Mouse (Mus musculus) neural tube, embryonic 11.5 days (tissue): ENCODE results near the gene Iqck. TPM values are rescaled to one million over a fixed set of nuclear protein-coding genes. Genes with fewer than 3 reads are reported as not detected.

ENCODE experiments used
- ATAC-seq: fragments of 200-750 bp; cut with Nextera tagmentation; 2 replicates; pipeline ENCODE4 v1.8.0; 2017; ENCODE audit warnings: moderate number of reproducible peaks, mild to moderate bottlenecking, moderate TSS enrichment, moderate library complexity; ENCODE audit not compliant: insufficient read depth, low FRiP score, low TSS enrichment
- DNase-seq: peaks from one replicate; pipeline ENCODE4 v3.0.0-alpha.2; 2015; ENCODE audit warnings: low spot score
- H3K27ac ChIP-seq: fragments of 300-500 bp; sonication (generic); 2 replicates; pipeline ENCODE4 v1.5.1; 2014; ENCODE audit warnings: low read depth, mild to moderate bottlenecking, low read length
- H3K27me3 ChIP-seq: fragments of 300-500 bp; sonication (generic); 2 replicates; pipeline ENCODE4 v1.6.1; 2014; ENCODE audit warnings: mild to moderate bottlenecking, low read length, mixed read lengths; ENCODE audit not compliant: control insufficient read depth, insufficient read depth
- H3K36me3 ChIP-seq: fragments of 300-500 bp; sonication (generic); 2 replicates; pipeline ENCODE4 v1.6.1; 2014; ENCODE audit warnings: mild to moderate bottlenecking, low read length, moderate library complexity, mixed read lengths; ENCODE audit not compliant: control insufficient read depth, insufficient read depth
- H3K4me1 ChIP-seq: fragments of 300-500 bp; sonication (generic); 2 replicates; pipeline ENCODE4 v1.6.1; 2014; ENCODE audit warnings: low read length, mixed read lengths; ENCODE audit not compliant: control insufficient read depth, insufficient read depth
- H3K4me2 ChIP-seq: fragments of 300-500 bp; sonication (generic); 2 replicates; pipeline ENCODE4 v1.6.1; 2014; ENCODE audit warnings: low read depth, mild to moderate bottlenecking, moderate library complexity
- H3K4me3 ChIP-seq: fragments of 300-500 bp; sonication (generic); 2 replicates; pipeline ENCODE4 v1.5.1; 2014; ENCODE audit warnings: low read depth, low read length
- H3K9ac ChIP-seq: fragments of 300-500 bp; sonication (generic); 2 replicates; pipeline ENCODE4 v1.6.1; 2014; ENCODE audit warnings: mild to moderate bottlenecking, low read length
- H3K9me3 ChIP-seq: fragments of 300-500 bp; sonication (generic); 2 replicates; pipeline ENCODE4 v1.6.1; 2016; ENCODE audit warnings: low read length; ENCODE audit not compliant: control insufficient read depth
- WGBS: fragments of 180-500 bp; shearing (Covaris S2); extraction: QIAGEN DNeasy Blood & Tissue Kit; methylation state at CpG from one replicate; pipeline ENCODE4 v1.1.7; 2014; 5-methylcytosine and 5-hydroxymethylcytosine counted together
- polyA plus RNA-seq: library from polyadenylated mRNA; unstranded; fragments of >200 nt; fragmentation: Nextera tagmentation; extraction: Ambion mirVana; gene quantifications from 2 replicates; pipeline ENCODE4 v1.2.1, GENCODE M21; 2014

Iqck gene
- polyA plus RNA-seq, 1 experiment from 2014 or later, result 2.9 TPM

DNA sequence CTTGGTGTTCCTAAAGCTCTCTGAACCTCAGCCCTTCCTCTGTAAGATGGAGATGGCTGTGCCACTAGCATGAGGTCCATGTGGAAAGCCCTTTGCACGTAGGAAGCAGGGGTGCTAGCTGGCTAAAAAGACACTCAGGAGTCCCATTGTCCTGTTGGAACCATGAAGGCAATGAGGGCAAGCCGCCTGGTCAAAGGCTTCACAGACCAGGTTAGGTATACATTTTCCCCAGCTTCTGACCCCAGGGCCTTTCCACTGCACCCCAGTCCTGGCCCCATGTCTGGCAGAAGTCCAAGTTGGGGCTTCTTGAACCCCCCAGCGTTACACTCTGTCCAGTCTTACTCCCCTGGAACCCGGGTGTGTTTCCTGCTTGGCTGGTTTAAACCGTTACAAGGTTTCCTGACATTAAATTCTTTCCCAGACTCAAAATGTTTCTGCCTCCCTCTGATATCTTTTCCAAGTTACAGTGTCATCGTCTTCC, 136.6 kb downstream of the Iqck start:
- H3K4me3 ChIP-seq, result peak overlapping the region; percentile 16; the same call in 1 of the 2 replicates
- no peaks in the 10 kb centered on the region for H3K36me3 ChIP-seq
- 36% methylated on average over 6 of the region's 6 CpGs for WGBS
- H3K27ac ChIP-seq, result peak overlapping the region; percentile 53; the same call in 1 of the 2 replicates
- H3K4me2 ChIP-seq, result peak overlapping the region; percentile 27; the same call in 1 of the 2 replicates
- DNase-seq, result no peak
- H3K4me1 ChIP-seq, result peaks cover 33% of the 10 kb centered on the region
- no peak for ATAC-seq
- no peaks in the 10 kb centered on the region for H3K9me3 ChIP-seq
- H3K9ac ChIP-seq, result peak overlapping the region; percentile 10
- no peaks in the 10 kb centered on the region for H3K27me3 ChIP-seq

DNA sequence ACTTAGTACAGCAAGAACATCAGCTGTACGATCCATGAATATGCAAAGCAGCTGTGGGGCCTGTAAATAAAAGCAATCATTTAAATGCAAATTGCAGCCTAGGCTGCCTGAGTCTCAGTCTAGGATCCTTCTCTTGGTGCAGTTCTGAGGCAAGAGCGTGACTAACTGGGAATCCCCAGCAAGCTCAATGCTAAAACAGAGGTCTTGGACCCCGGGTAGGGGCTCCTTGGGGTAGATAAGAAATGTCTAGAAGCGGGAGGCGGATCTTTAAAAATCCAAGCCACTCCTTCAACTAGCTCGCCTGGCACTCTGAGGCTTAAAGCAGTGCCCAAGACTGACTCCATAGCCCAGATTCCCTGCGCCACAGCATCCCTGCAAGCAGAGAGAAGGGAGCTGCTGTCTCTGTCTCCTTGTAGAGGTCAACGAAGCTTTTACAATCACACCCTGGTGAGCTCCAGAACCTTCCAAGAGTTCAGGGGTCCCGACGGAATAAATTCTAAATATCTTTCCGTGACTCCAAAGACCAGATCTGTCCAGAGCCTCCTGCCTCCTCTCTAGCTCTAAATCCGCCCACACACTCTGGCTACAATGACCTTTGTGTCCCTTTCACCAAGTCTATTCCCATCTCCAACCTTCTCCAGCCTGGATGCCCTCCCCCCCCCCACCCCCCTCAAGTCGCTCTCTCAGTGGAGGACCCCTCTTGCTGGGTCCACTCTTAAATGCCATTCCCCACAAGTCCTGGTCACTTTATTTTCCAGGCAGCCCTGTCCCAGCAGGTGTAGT, 137.3 kb downstream of the Iqck start:
- ATAC-seq, result peak; percentile 36
- WGBS, result 21% methylated on average over 13 of the region's 13 CpGs
- Histone ChIP-seq H3K36me3 (no peaks in the 10 kb centered on the region), H3K4me1 (peaks cover 33% of the 10 kb centered on the region), H3K9ac (peak overlapping the region; percentile 77), H3K9me3 (no peaks in the 10 kb centered on the region), H3K27ac (peak overlapping the region; percentile 67), H3K4me3 (peak overlapping the region; percentile 67), H3K27me3 (no peaks in the 10 kb centered on the region), H3K4me2 (peak overlapping the region; percentile 73)
- DNase-seq, result peak; percentile 61

DNA sequence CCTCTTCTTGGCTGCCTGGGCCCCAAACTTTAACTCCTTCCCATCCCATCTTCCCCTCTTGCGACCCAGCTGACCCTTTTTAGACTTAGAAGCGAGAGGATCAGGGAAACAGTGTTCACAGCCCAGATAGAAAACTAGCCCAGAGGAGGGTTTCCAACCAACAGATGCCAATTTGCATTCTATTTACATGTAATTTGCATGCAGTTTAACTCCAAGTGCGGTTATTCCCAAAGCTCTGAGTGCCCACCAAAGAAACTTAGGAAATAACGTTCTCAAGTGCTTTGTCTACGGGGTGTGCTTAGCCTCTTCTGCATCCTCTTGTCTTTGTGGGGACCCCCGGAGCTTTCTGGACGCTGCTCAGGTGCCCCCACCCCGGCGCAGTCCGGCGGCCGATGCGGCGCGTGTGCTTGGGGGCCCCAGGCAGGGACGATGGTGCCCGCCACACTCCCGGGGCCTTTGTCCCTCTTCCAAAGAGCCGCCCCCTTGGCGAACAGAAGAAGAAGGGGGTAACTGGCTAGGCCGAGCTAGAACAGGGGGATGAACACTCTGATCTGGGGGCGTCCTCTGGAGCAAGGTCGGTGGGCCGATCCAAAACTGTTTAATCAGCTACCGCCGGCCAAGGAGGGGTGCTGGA, 138.2 kb downstream of the Iqck start:
- ATAC-seq (peak; percentile 13; the same call in 1 of the 2 replicates), DNase-seq (peak; percentile 47)
- Histone ChIP-seq H3K9ac (peak overlapping the region; percentile 77), H3K36me3 (no peaks in the 10 kb centered on the region), H3K4me3 (peak overlapping the region; percentile 67), H3K27ac (peak overlapping the region; percentile 67; the same call in 1 of the 2 replicates), H3K9me3 (no peaks in the 10 kb centered on the region), H3K4me2 (peak overlapping the region; percentile 73), H3K27me3 (no peaks in the 10 kb centered on the region), H3K4me1 (peaks cover 33% of the 10 kb centered on the region)
- WGBS, result under 1% methylated on average over 26 of the region's 26 CpGs

DNA sequence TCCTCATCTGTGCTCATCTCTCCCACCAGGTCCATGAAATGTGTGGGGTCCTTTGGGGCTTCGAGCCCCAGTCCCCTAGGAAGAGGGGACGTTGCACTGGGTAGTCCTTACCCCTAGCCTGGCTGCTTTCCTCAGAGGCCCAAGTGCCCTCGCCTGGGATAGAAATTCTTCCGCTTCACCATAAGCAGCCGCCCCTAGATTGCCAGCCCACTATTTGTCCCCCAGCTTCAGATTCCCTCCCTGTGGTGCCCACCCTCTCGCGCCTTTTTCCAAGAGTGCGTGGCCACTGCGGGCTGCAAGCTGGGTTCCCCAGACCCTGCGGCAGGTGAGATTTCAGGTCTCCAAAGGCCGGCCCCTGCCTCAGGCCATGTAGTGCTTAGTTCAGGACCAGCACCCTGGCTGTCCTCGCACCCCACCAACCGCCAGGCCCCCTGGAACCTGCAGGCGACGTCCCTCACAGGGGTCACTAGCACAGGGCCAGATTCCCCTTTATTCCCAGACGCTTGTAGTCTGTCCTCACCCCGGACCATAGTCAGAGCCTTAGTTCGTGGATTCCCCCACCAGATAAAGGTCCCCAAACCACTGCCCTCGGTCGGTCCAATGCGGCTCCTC, 138.8 kb downstream of the Iqck start:
- peak overlapping the region; percentile 77 for H3K9ac ChIP-seq
- ATAC-seq (peak; percentile 14), DNase-seq (peak; percentile 57)
- H3K4me1 ChIP-seq, result peaks cover 33% of the 10 kb centered on the region
- no peaks in the 10 kb centered on the region for H3K27me3 ChIP-seq
- H3K27ac ChIP-seq, result peak overlapping the region; percentile 67; the same call in 1 of the 2 replicates
- no peaks in the 10 kb centered on the region for H3K36me3 ChIP-seq
- no peaks in the 10 kb centered on the region for H3K9me3 ChIP-seq
- H3K4me3 ChIP-seq, result peak overlapping the region; percentile 67
- peak overlapping the region; percentile 73 for H3K4me2 ChIP-seq
- 1% methylated on average over 21 of the region's 21 CpGs for WGBS

DNA sequence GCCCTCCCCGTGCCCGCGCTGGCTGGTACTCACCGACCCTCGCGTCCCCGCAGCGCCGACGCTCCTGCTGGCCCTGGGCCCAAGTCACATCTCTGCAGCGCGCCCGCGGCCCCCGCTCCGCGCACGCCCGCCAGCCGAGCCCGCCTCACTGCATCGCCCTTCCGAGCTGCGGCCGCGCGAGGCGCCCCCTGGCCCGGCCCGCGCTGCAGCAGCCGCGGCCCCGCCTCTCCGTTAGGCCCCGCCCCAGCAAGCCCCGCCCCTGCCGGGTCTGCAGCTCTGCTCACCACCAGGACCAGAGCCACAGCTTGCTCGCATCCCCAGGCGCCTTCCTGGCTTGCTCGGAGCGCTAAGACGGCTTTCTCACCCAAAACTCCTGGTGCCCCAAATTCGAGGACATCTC, 139.5 kb downstream of the Iqck start, which contains the start of gene Gprc5b:
TSS of gene Gprc5b (minus strand) at position 205 of the 400 bp plus-strand sequence.
- Histone ChIP-seq H3K36me3 (no peaks in the 10 kb centered on the region), H3K27ac (peak within 1 kb of the TSS; percentile 67; the same call in 1 of the 2 replicates), H3K4me2 (peak within 1 kb of the TSS; percentile 73), H3K4me3 (peak within 1 kb of the TSS; percentile 67), H3K9me3 (no peaks in the 10 kb centered on the region), H3K27me3 (no peaks in the 10 kb centered on the region), H3K4me1 (peaks cover 33% of the 10 kb centered on the region), H3K9ac (peak within 1 kb of the TSS; percentile 77)
- DNase-seq (peak; percentile 95), ATAC-seq (peak; percentile 82)
- WGBS, result 0% methylated on average over 22 of the region's 44 CpGs

DNA sequence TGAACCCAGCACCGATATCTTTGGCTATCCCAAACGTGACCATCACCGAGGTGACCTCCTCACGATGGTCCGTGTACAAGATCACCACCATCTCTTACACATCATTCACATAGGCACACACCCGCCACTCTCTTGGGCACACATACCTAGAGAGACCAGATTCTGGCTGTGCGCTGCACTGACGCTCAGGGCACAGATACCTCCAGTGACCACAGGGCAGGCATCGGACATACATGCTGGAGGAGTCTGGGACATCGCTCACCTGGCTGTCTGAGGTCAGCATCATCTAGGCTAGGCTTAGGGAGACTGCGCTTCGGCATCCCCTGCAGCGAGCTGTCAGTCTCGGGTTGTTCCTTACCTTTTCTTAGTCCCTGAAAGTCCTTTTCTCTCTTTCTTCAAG, 140.1 kb downstream of the Iqck start:
- DNase-seq, result no peak
- peaks cover 31% of the 10 kb centered on the region for H3K4me1 ChIP-seq
- WGBS, result 8% methylated on average over 14 of the region's 14 CpGs

DNA sequence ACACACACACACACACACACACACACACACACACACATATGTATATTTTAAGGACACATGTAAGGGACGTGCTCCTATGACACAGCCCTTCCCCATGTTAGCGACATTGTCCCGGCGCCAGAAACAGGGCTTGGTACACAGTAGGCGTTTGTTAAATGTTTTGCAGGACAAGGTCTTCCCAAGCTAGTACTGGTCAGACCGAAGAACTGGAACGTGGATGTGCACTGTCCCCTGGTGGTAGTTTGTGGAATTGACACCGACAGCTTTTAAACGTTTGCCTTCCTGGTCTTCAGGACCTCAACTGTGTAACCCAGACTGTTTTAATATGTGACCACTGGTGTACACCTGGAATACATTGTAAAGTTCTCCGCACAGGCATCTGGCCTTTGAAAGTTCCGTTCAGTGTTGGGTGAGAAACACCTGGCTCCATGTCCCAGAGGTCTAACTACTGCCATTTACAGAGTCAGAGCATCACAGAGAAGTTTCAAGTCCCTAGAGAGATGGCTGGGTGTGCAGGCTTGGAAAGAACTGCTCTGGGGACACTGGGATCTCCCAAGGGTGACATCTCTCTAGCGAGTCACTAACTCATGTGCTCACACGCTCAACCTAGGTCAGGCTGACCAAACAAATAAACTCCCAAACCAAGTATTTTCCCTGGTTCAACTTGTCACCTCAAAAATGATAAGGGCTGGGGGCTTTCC, 140.7 kb downstream of the Iqck start:
- Histone ChIP-seq H3K36me3 (no peaks in the 10 kb centered on the region), H3K27ac (no peak overlapping the region), H3K27me3 (no peaks in the 10 kb centered on the region), H3K9me3 (no peaks in the 10 kb centered on the region), H3K4me3 (no peak overlapping the region), H3K4me2 (peak overlapping the region; percentile 73; the same call in 1 of the 2 replicates), H3K4me1 (peaks cover 26% of the 10 kb centered on the region), H3K9ac (no peak overlapping the region)
- WGBS, result 10% methylated on average over 13 of the region's 13 CpGs
- peak; percentile 20; the same call in 1 of the 2 replicates for ATAC-seq
- DNase-seq, result peak; percentile 87

More for the DNA sequence above, 140.1 kb downstream of the Iqck start:
- Histone ChIP-seq H3K9me3 (no peaks in the 10 kb centered on the region), H3K27ac (no peak overlapping the region), H3K9ac (no peak overlapping the region; the same call in 1 of the 2 replicates), H3K4me2 (peak overlapping the region; percentile 73), H3K36me3 (no peaks in the 10 kb centered on the region), H3K4me3 (peak overlapping the region; percentile 67; the same call in 1 of the 2 replicates), H3K27me3 (no peaks in the 10 kb centered on the region)
- ATAC-seq, result peak; percentile 1; the same call in 1 of the 2 replicates

DNA sequence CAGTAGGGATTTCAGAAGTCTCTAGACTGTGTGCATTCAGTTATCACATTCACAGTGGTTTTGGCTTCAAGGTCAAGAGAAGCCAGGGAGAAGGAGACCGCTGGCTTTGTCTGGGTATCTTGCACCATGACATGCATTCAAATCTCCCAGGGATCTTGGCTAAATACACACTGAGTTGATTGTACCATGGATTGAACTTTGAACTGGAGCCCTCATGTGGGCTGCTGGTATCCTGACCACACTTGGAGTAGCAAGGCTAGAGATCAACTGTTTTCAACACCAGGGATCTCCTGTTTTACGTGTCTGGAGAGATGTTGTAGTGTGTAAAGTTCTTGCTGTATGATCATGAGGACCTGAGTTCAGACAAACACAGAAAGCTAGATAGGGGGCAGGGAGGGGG, 144.3 kb downstream of the Iqck start:
- WGBS, result 79% methylated on average over 2 of the region's 2 CpGs
- ATAC-seq, result no peak
- DNase-seq, result no peak
- Histone ChIP-seq H3K9me3 (no peaks in the 10 kb centered on the region), H3K9ac (no peak overlapping the region), H3K4me1 (peaks cover 5% of the 10 kb centered on the region), H3K36me3 (no peaks in the 10 kb centered on the region), H3K4me2 (no peak overlapping the region), H3K4me3 (no peak overlapping the region), H3K27ac (no peak overlapping the region), H3K27me3 (no peaks in the 10 kb centered on the region)
